Mouse (Mus musculus) adrenal gland, postnatal 10 days (tissue): ENCODE data around the gene Bhlha15. TPM values are rescaled to one million over a fixed set of nuclear protein-coding genes. Genes with fewer than 3 reads are reported as not detected.
A peak's percentile ranks its signal among the peaks of the same experiment; 100 is the strongest.

Source experiments
- DNase-seq: peaks from one replicate; pipeline ENCODE4 v3.0.0; 2021; ENCODE audit warnings: mixed read lengths
- long read RNA-seq, 2 experiments: library from polyadenylated mRNA; stranded (forward); transcript quantifications; one replicate each; pipeline ENCODE4 v2.0.0; 2021
- total RNA-seq, 2 experiments: library from RNA; stranded (reverse); gene quantifications; 2 replicates each; pipeline ENCODE4 v1.2.3; 2021

The Bhlha15 gene
- total RNA-seq = under 1 TPM; 0.66 to 0.97 TPM
- long read RNA-seq, experiment 1 = 0 reads
- long read RNA-seq, experiment 2 = 0 reads

DNA sequence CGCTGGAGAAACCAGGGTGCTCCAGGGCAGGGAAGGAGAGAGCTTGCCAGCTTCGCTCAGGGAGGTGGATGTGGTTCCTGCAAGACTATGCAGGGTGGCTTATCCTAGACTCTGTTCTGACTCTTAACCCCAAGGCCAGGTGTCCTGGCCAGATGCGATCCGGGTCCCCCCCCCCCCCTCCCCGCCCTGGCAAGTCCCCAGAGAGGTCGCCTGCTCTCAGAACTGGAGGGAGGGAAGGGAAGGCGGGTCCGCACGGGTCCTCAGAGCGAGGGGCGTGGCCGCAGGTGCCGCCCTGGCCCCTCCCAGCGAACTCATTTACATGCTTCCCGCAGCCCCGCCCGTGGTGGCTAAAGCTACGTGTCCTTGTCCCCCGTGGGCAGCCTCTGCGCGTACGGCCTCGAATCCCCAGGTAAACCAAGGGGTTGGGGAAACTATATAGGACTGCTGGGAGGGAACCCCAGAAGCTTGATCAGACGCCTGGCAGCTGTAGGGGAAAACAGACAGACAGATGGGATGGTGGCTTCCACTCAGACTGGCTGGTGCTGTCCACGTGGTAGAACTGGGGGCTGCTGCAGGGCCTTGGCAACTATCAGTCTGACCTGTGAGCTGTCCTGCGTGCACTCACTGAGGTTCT is at the start of gene Bhlha15:
TSS of gene Bhlha15 (plus strand) at position 337 of the 634 bp plus-strand sequence.
- DNase-seq = peak; percentile 75

DNA sequence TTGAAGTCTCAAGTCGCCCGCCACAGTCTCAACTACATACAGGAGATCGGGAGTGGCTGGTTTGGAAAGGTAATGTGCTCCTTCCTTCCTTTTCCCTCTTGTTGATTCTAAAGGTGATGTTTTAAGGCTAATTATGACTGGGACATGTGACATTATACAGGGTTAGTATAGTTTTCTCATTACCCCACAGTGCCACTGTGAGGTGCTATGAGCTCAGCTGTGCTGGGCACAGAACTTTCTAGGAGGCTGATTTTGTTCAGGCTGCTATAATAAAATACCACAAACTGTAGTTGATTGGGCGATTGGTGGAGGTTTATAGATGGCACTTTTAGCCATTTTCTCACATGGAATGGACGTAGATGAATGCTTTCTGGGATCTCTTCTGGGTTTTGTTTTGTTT is 46.6 kb upstream of the Bhlha15 start:
- DNase-seq = no peak

DNA sequence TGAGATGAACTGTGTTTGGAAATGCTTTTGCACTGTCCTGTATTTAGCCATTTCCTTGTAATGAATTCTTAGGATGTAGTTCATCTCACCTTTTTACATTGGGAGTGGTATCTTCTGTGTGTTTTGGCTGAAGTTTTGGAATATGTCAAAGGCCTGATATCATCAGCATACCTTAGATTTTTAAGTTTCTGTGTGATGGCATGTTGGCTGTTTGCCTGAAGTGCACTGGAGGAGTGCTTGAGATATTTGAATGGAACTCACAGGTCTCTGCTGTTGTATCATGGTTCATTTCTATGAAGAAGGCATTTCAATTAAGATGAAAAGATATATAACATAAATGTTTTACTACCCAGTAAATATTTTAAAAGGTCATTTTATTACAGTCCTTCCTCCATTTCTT is 43.2 kb upstream of the Bhlha15 start:
- DNase-seq = no peak

DNA sequence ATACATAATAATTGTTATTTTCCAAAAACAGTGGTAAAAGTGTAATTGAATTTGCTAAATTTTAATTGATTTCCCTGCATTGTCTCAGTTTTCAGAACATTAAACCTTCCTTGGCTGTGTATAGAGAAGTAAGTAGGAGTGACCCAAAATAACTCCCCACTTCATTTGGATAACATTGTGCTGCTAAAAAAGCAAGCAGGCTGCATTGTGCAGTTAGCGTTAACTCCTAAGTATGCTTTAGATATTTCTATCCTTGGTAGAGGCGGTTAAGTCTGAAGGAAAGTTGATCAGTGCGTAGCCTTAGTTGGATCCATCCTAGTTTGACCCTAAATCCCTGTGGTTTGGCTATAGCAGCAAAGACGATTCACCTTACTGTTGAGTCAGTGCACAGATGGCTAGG is 40.6 kb upstream of the Bhlha15 start:
- DNase-seq = no peak

DNA sequence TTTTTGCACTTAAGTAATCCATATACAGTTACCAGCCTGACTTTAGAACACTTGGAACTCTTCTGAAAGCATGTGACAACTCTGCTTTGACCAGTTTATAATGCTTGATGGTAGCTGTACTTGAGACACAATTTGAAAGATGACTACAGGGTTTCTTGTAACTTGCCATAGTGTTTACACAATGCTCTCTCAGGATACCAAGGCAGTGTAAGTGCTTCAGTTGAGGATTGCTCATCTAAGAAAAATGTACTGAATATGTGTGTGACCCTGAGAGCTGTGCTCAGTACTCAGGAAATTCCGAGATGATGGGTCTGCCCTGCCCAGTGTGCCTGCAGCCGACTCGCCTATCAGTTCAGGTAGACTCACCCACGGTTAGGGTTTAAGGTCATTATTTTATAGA is 38.8 kb upstream of the Bhlha15 start:
- no peak for DNase-seq

DNA sequence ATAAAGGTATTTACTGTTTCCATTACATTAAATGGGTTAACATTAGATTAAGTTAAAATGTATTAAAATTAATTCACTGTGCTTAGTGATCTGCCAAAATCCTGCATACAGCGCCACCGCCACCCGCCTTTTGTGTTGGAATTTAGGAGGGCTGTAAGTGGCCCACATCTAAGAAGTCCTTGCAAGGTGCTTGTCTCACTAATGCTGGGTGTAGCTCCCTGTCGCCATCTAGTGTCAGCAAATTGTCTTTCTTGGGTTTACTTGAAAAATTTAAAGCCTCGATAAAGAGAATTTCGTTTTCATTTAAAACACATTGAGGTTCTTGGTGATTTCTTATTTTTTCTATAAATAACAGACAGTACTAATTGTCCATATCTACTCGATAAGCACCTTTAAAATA is 35.6 kb upstream of the Bhlha15 start:
- peak; percentile 77 for DNase-seq

DNA sequence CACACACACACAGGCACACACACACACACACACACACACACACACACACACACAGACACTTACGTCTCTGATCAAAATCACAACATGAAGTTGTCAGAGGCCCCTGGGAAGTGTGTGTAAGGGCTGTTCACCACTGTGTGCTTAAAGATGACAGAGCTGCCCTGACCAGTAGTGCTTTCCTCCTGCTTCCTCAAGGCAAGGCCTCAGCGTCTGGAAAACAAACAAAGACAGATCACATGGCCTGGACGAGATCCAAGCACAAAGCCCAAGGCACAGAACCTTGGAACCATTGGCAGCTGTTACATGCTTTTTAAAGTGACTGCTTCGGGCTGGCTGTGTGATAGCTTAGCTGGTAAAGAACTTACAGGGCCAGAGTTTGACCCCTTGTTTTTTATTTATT is 31.5 kb upstream of the Bhlha15 start:
- peak; percentile 89 for DNase-seq

DNA sequence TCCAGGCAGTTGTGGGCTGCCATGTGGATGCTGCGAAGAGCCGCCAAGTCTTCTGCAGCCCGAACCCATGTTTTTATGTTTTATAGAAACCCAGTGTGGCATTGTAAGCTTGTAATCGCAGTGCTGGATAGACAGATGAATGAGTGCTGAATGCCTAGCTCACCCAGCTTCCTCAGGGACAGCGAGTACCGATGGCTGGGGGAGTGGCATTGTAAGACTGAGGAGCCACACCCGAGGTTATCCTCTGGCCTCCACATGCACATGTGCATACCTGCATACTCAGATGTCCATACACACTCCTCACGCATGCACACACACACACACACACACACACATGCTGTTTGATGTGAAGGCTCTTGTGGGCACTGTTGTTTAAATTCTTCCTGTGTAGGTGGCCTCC is 30.9 kb upstream of the Bhlha15 start:
- no peak for DNase-seq

DNA sequence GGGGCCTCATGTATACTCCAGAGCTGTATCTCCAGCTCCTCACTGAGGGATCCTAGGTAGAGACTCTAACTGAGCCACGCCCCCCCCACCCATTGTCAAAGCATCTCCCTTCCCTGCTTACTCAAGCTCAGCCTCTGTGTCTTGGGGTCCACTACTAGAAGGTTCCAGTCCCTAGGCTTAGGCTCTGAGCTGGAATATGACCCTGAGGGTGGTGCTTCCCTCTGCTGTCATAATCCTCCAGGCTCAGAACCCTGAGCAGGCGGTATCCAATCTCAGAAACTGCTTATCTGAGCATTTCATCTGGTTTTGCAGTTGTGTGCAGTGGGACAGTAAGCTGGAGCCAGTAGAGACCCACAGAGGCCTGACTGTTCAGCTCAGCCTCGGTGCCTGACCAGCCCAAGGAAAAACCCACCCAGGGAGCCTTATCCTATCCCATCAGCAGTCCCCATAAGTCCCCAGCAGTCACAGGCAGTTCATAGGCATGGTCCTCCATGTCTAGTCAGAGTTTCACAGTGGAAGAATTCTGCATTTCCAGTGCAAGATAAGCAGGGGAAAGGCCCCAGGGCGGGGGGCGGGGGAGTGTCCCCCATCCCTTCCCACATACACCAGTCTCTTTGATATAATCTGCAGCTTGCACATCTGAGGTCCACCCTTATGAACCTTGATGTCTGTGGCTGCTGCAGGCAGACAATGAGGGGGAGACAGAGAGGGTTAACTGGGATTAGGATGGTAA is 27.8 kb upstream of the Bhlha15 start:
- no peak for DNase-seq

DNA sequence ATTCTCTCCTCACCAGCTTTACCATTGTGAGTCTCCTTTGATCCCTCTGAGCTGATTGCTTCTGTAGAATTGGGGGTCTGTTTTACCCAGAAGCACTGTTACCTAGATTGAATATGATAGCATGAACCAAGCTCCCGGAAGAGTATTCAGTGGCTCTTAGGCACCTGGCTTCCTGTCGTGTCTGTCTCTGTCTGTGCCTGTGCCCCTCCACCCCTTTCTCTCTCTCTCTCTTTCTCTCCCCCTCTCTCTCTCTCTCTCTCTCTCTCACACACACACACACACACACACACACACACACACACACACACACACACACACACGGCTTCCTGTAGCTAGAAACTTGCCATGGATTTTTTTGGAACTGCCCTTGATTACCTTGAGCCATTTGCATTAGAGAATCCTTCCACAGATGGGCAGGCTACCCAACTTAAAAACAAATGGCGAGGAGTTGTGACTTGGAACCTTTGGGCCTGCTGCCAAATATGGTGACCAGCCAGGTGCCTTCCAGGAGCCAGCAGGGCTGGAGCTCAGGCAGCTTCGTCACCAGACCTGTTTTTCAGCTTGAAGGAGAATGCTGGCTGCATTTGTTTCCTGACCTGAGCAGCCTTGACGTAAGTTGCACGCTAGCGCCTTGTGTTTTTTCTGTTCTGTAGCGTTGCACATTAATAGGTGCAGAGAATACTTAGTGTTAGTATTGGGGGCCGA is 27.1 kb upstream of the Bhlha15 start:
- DNase-seq = no peak

DNA sequence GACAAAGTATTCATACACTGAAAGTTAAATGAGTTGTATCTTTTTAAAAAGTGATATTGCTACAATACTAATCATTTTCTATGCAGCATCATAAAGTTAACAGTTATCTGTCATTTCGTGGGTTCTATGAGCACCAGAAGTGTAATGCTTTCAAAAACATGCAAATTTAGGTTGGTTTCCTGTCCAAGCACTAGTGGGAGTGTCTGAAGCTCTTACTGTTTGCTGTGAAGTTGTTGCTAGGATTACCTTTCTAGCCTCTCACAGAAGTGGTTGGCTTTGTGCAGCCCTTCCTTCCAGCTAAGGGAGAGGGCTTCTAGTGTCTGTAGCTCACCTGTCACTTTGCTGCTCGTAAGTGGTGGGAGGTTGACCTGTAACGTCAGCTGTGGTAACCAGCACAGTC is 24.3 kb upstream of the Bhlha15 start:
- DNase-seq = no peak

DNA sequence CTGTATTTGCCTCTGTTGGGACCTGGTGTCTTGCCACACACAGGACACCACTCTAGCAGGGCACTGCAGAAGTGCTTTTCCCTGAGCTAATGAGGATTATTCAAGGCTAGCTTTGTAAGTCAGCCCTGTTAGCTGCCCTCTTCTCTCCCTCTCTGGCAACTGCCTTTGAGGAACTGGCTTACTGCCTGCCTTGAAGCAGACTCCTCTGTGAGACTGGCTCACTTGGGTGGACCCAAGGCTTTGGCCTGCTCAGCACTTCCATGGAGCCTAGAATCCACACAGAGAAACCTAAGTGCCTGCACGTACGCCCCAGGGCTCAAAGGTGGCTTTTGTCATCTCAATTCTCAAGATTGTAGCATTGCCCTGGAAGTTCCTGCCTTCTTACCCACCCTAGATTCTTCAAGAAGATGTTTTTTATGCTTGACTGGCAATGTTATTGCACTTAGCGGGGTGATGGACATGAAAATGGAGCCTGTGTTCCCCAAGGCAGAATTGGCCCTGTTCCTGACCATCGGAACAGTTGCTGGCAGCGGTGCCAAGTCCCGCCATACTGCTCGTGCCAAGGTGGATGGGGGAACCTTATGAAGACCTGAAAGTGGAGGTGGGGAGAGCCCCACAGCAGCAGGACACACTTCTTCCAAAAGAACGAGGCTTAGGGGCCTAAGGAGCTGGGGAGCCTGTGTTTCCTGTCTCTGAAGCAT is 20.7 kb upstream of the Bhlha15 start:
- no peak for DNase-seq

DNA sequence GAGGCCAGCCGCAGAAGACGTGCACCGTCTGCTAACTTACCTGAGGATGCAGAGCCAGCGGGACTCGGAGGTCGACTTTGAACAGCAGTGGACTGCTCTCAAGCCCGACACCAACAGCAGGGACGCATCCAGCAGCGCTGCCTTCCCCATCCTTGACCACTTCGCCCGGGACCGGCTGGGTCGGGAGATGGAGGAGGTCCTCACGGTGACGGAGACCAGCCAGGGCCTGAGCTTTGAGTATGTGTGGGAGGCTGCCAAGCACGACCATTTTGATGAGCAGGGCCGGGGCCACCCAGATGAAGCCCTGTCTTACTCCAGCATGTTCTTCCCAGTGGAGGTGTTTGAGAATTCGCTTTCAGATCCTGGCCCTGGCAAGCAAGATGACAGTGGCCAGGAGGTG is 16.4 kb upstream of the Bhlha15 start:
- no peak for DNase-seq

DNA sequence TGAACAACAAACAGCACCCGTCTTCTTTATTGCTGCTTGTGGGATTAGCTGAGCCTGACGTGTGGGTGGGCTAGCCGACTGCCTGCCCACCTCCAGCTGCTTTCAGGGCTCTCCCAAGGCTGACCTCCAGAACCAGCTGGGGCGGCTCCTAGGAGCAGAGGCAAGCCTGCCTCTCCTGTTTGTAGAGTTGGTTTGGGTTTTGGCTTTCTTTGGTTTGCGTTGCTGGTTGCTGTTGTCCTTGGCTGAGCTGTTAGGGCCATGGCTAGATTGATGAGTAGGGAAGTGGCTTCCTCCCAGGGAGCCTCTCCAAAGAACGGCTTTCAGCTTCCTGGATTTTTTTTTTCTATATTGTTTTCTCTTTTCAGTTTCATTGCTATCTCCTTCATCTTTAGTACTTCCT is 11.9 kb upstream of the Bhlha15 start:
- peak; percentile 32 for DNase-seq

DNA sequence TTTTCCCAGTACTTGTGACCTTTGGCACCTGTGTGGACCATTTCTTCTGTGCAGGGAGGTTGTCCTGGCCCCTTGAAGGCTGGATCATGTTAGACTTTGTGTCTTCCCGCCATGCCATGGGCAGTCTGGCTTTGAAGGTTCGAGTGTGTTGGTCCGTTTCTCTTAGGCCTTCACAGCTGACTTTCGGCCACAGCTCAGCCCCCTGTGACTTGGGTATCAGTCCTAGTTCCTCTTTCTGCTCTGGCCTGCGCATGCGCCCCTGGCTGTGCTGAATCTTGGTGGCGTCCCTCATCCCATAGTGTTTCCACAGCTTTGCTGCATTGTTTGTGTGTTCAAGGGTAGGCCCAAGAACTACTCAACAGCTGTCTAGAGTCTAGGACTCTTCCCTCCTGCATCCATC is 8.8 kb upstream of the Bhlha15 start:
- no peak for DNase-seq

DNA sequence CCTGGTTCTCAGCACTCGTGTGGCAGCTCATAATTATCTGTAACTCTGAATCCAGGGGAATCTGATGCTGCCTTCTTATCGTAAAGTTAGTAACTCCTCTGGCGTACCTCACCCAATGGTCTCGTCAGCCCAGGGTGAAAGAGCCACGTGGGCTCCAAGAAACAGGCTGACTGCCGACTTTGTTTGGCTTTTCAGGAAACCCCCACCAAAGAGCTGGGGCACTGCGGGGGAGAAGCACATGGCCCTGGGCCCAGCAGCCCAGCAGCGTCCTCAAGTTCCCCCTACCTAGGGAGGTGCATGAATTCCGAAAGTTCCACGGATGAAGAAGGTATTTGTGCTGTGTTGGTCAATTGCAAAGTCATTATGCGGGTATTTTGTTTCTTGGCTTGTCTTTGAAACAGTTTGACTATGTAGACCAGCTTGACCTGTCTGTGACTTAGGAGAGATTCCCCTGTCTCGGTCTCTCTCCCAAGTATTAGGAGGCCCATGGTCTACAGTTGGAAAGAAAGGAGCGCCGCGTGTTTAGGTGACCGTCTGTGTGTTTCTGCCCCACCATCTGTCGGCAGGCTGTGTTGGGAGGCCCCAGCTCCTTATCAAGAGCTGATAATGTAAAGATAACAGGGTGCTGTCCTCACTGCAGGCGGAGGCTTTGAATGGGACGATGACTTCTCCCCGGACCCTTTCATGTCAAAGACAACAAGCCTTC is 7.4 kb upstream of the Bhlha15 start:
- DNase-seq = no peak

DNA sequence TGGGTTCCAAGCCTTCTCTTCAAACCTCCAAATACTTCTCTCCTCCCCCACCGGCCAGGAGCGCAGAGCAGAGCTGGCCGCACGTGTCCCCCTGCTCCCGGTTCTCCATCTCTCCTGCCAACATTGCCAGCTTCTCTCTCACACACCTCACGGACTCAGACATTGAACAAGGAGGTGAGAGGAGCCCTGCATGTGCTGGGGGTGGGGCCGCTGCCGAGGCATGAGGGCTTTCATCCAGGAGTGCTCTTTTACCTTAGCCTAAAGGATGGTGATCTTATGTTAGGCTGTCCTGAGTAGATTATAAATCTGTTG is 6.9 kb upstream of the Bhlha15 start:
- DNase-seq = no peak

DNA sequence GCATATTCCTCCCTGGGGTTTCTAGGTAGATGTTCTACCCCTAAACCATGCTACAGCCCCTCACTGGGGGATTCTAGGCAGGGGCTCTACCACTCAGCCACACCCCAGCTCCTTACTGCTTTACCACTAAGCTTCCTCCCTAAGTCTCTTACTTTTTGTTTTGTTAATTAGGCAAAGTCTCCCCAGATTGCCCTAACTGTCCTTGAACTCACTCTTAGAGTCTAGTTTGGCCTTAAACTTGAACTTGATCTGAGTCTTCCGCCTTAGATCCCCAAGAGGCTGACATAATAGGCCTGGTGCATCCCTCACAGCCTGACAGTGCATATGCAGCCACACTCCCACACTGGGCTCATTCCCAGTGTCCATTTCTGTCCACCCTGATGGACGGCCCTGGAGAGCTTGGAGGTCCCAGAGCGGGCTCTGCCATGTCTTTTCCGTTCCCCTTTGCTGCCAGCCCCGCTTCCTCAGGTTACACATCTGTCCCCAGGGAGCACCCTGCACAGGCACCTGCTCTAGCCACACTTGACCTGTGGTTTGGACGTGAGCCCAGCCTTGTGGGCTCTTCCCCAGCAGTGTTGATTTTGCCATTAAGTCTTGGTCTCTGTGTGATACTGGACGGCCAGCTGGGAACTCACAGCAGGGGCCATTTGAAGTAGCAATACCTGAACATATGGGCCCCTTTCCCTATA is 6.3 kb upstream of the Bhlha15 start:
- DNase-seq = no peak

DNA sequence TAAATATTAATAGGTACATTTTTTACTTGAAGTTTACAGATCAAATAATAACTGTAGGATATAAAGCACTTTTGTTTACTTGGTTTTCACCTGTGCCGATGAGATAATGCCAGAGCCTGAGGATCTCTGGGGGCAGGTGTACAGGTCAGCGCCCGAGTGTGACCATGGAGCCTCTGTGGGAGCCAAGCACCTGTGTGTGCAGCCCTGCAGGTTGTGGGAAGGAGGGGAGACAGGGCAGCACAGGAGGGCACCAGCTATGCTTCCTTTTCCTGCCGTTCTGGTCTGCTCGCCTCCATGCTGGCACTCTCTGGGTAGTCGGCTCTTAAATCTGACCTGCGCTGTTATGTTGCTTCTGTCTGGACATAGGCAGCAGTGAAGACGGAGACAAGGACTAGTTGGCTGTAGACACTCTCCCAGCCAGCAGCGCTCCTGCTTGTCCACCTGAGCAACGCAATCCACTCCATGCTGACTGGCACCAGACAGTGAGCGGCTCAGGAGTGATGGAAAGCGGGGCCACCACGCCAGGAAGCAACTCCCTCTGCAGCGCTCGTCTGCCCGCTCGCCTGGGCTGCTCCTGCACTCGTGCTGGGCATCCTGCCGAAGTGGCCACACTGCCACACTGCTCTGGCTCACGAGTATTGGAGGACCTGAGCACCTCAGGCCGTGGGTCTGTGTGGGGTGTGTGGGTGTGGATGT is 5.6 kb upstream of the Bhlha15 start:
- DNase-seq = no peak

DNA sequence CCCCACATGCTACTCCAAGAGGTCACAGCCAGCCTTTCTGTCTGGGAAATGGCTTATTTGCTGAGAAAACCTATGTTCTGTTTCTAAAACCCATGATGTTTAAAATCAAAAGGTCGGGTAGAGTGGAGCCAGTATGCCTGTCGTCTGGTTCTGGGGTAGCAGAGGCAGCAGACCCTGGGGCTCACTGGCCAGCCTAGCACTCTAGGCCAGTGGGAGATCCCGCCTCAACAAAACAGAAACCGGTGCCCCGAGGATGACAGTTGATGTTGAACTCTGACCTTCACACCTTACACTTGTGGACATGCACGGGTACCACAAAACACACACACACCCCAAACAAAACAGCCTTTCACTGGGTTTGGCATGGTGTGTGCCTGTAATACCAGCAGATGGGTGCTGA is 1.7 kb upstream of the Bhlha15 start:
- no peak for DNase-seq

DNA sequence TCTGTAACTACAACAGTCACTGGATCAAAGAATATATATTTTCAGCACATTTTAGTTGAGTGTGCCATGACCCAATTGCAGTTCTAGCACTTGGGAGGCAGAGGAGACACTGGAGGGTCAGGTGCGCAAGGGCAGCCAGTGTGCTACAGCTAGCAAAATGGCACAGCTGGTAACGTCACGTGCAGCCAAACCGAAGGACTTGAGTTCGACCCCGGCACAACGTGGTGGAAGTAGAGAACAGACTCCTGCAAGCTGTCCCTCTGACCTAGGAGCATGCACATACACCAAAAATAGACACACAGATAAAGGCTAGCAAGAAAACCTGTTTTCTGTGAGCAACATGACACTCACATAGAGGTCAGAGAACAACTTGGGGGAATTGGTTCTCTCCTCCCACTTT is 759 bp upstream of the Bhlha15 start:
- DNase-seq = no peak
